ENCODE assay signal across 8 mouse cellular contexts in the genomic region with DNA sequence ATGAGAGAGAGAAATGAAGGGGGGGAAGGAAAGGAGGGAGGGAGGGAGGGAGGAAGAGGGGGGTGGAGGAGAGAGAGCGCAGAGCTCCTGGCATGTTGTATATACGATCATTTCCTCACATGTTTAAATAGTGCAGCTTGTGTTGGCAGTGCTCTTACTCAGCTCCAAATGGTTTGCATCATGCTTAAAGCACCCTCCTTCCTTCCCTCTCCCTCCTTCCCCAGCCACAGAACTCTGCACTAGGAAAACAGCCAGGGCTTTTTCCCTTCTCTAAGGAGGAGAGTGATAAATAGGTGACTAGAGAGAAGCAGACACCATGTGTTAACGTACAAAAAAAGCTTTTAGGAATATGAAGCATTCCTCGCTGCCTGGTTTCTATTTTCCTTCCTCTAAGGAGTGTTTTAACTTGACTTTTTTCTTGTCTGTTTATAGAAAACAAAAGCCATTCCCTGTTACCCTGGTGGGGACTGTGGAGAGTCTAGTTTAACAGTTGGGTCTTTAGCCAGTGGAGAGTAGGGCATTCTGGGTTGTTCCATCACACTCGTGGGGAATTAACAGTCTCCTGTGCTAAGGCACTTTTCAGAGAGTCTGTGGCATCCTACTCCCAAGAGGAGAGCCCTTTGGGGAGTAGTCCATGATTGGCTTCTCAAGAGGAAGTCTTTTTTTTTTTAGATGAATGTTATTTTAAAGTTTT.
DNase-seq lines count a peak whose midpoint lies in the region; ATAC-seq and TF ChIP-seq lines count a peak whose summit lies in the region.

No protein-coding gene starts in this region.

- TF ChIP-seq POLR2A in brain, embryonic 14.5 days (IDR thresholded peaks at IDR 0.05; ENCODE audit: borderline replicate concordance, extremely low read depth, insufficient read depth, insufficient read length, poor library complexity, severe bottlenecking), result no peak

- peaks cover 12% of the 10 kb centered on the region for H3K4me1 ChIP-seq in hindbrain, embryonic 14.5 days (replicated peaks; ENCODE audit: control insufficient read depth, insufficient read depth, low read length)
- no peaks in the 10 kb centered on the region; the same call in 1 of the 2 replicates for H3K4me1 ChIP-seq in hindbrain, embryonic 11.5 days (replicated peaks; ENCODE audit: control insufficient read depth, insufficient read depth, low read length)
- H3K4me1 ChIP-seq in heart, embryonic 13.5 days, result peaks cover 55% of the 10 kb centered on the region
- H3K4me1 ChIP-seq in liver, postnatal 0 days (ENCODE audit: insufficient read depth), result peaks cover 28% of the 10 kb centered on the region

- H3K9me3 ChIP-seq in hindbrain, embryonic 14.5 days (ENCODE audit: control insufficient read depth, low read length), result no peaks in the 10 kb centered on the region
- no peaks in the 10 kb centered on the region for H3K9me3 ChIP-seq in hindbrain, embryonic 11.5 days (ENCODE audit: control insufficient read depth, low read length)
- no peaks in the 10 kb centered on the region for H3K9me3 ChIP-seq in heart, embryonic 13.5 days
- no peaks in the 10 kb centered on the region for H3K9me3 ChIP-seq in liver, postnatal 0 days (ENCODE audit: low read length)

- no peak for ATAC-seq in hindbrain, embryonic 14.5 days (ENCODE audit: low FRiP score)
- no peak for ATAC-seq in hindbrain, embryonic 11.5 days (ENCODE audit: low FRiP score)
- ATAC-seq in heart, embryonic 13.5 days (ENCODE audit: extremely low read depth, insufficient number of reproducible peaks, low FRiP score, low TSS enrichment), result peak; percentile 52; the same call in 1 of the 2 replicates
- no peak for ATAC-seq in liver, postnatal 0 days
- ATAC-seq in activated CD4-positive, CD25-positive, alpha-beta regulatory T cell, adult 4 months, result no peak

- TF ChIP-seq CTCF in brain, embryonic 14.5 days (IDR thresholded peaks at IDR 0.05; ENCODE audit: borderline replicate concordance, extremely low read depth, insufficient read depth, insufficient read length), result no peak
- TF ChIP-seq CTCF in liver, postnatal 0 days (IDR thresholded peaks at IDR 0.05; ENCODE audit: low read depth), result no peak

- no peak overlapping the region for H3K4me2 ChIP-seq in hindbrain, embryonic 14.5 days (replicated peaks)
- no peak overlapping the region for H3K4me2 ChIP-seq in hindbrain, embryonic 11.5 days (replicated peaks; ENCODE audit: low read depth, low read length)
- H3K4me2 ChIP-seq in heart, embryonic 13.5 days, result 0 out of 2 replicates have a peak overlapping the region, but pooled peaks have one; percentile 14
- no peak overlapping the region for H3K4me2 ChIP-seq in liver, postnatal 0 days (ENCODE audit: low read depth, low read length)

- WGBS in hindbrain, embryonic 14.5 days, result 72% methylated on average over 5 of the region's 5 CpGs
- 66% methylated on average over 5 of the region's 5 CpGs for WGBS in hindbrain, embryonic 11.5 days
- 50% methylated on average over 5 of the region's 5 CpGs for WGBS in heart, embryonic 13.5 days
- 60% methylated on average over 5 of the region's 5 CpGs for WGBS in liver, postnatal 0 days (ENCODE audit: insufficient replicate concordance)

- no peak overlapping the region for H3K4me3 ChIP-seq in hindbrain, embryonic 14.5 days (replicated peaks; ENCODE audit: low read length)
- H3K4me3 ChIP-seq in hindbrain, embryonic 11.5 days (ENCODE audit: low read depth, low read length), result no peak overlapping the region
- H3K4me3 ChIP-seq in heart, embryonic 13.5 days, result no peak overlapping the region
- no peak overlapping the region for H3K4me3 ChIP-seq in liver, postnatal 0 days (ENCODE audit: low read depth, low read length)

- no peak for DNase-seq in hindbrain, embryonic 14.5 days (ENCODE audit: low spot score)
- DNase-seq in hindbrain, embryonic 11.5 days (ENCODE audit: low spot score), result no peak
- DNase-seq in brain, embryonic 14.5 days (ENCODE audit: low read depth), result peak; percentile 63
- DNase-seq in liver, postnatal 0 days, result no peak
- DNase-seq in cerebellum, adult 11-12 months, result no peak
- no peak for DNase-seq in c-Kit-positive CD71-positive TER-119-positive erythroid progenitor cells, embryonic 14.5 days (ENCODE audit: low spot score)

- peaks cover 28% of the 10 kb centered on the region for H3K36me3 ChIP-seq in hindbrain, embryonic 14.5 days (replicated peaks; ENCODE audit: control insufficient read depth, insufficient read depth)
- no peaks in the 10 kb centered on the region for H3K36me3 ChIP-seq in hindbrain, embryonic 11.5 days (ENCODE audit: control insufficient read depth, insufficient read depth, low read length)
- H3K36me3 ChIP-seq in heart, embryonic 13.5 days, result peaks cover 24% of the 10 kb centered on the region
- H3K36me3 ChIP-seq in liver, postnatal 0 days (replicated peaks; ENCODE audit: insufficient read depth, low read length), result no peaks in the 10 kb centered on the region; the same call in 1 of the 2 replicates

- no peak for TF ChIP-seq EP300 in liver, postnatal 0 days (IDR thresholded peaks at IDR 0.05; ENCODE audit: low read depth)

- no peak overlapping the region for H3K9ac ChIP-seq in hindbrain, embryonic 14.5 days
- H3K9ac ChIP-seq in hindbrain, embryonic 11.5 days (ENCODE audit: low read depth, low read length), result no peak overlapping the region
- no peak overlapping the region for H3K9ac ChIP-seq in heart, embryonic 13.5 days
- no peak overlapping the region for H3K9ac ChIP-seq in liver, postnatal 0 days (replicated peaks)

- H3K27ac ChIP-seq in hindbrain, embryonic 14.5 days, result 0 out of 2 replicates have a peak overlapping the region, but pooled peaks have one; percentile 4
- no peak overlapping the region for H3K27ac ChIP-seq in hindbrain, embryonic 11.5 days (ENCODE audit: low read depth, low read length)
- peak overlapping the region; percentile 95 for H3K27ac ChIP-seq in heart, embryonic 13.5 days (replicated peaks)
- H3K27ac ChIP-seq in liver, postnatal 0 days (ENCODE audit: low read depth), result peak overlapping the region; percentile 19; the same call in 1 of the 2 replicates

- no peaks in the 10 kb centered on the region for H3K27me3 ChIP-seq in hindbrain, embryonic 14.5 days (ENCODE audit: control insufficient read depth, insufficient read depth, low read length)
- no peaks in the 10 kb centered on the region for H3K27me3 ChIP-seq in hindbrain, embryonic 11.5 days (ENCODE audit: control insufficient read depth, insufficient read depth, low read length)
- H3K27me3 ChIP-seq in heart, embryonic 13.5 days (replicated peaks), result no peaks in the 10 kb centered on the region
- H3K27me3 ChIP-seq in liver, postnatal 0 days (ENCODE audit: insufficient read depth, low read length), result no peaks in the 10 kb centered on the region
